Mouse (Mus musculus) hindbrain, embryonic 10.5 days (tissue): ENCODE measurements around the gene Tmem131. TPM values are rescaled to one million over a fixed set of nuclear protein-coding genes. Genes with fewer than 3 reads are reported as not detected.

Source experiments
- DNase-seq: peaks from one replicate; pipeline ENCODE4 v3.0.0-alpha.2; 2017; ENCODE audit warnings: low spot score
- H3K27ac ChIP-seq: fragments of 300-500 bp; sonication (generic); 2 replicates; pipeline ENCODE4 v1.5.1; 2016; ENCODE audit warnings: mild to moderate bottlenecking, moderate library complexity
- H3K27me3 ChIP-seq: fragments of 300-500 bp; sonication (generic); 2 replicates; pipeline ENCODE4 v1.6.1; 2016; ENCODE audit warnings: mild to moderate bottlenecking; ENCODE audit not compliant: poor library complexity, insufficient read depth, severe bottlenecking
- H3K36me3 ChIP-seq: fragments of 300-500 bp; sonication (generic); 2 replicates; pipeline ENCODE4 v1.6.1; 2016; ENCODE audit warnings: mild to moderate bottlenecking, moderate library complexity
- H3K4me1 ChIP-seq: fragments of 300-500 bp; sonication (generic); replicated peaks from 2 replicates; pipeline ENCODE4 v1.6.1; 2016; ENCODE audit warnings: mild to moderate bottlenecking
- H3K4me3 ChIP-seq: fragments of 300-500 bp; sonication (generic); 2 replicates; pipeline ENCODE4 v1.5.1; 2016; ENCODE audit warnings: mild to moderate bottlenecking, moderate library complexity
- H3K9me3 ChIP-seq: fragments of 300-500 bp; sonication (generic); 2 replicates; pipeline ENCODE4 v1.6.1; 2016; ENCODE audit warnings: mild to moderate bottlenecking, moderate library complexity
- WGBS: fragments of 180-500 bp; shearing (Covaris S2); methylation state at CpG from one replicate; pipeline ENCODE4 v1.1.7; 2016; 5-methylcytosine and 5-hydroxymethylcytosine counted together
- polyA plus RNA-seq: library from polyadenylated mRNA; unstranded; fragments of >200 nt; fragmentation: Nextera tagmentation; extraction: Ambion mirVana; gene quantifications from 2 replicates; pipeline ENCODE4 v1.2.1, GENCODE M21; 2016

The Tmem131 gene
- polyA plus RNA-seq, 1 experiment from 2014 or later: 12.7 TPM

GRCm38 (mm10) chr1:36886489-36886888 is 57.0 kb downstream of the Tmem131 start:
- Histone ChIP-seq H3K9me3 (no peaks in the 10 kb centered on the region), H3K27ac (no peak overlapping the region), H3K4me1 (peaks cover 17% of the 10 kb centered on the region), H3K36me3 (peaks cover 21% of the 10 kb centered on the region; the same call in 1 of the 2 replicates), H3K4me3 (no peak overlapping the region), H3K27me3 (no peaks in the 10 kb centered on the region)
- DNase-seq: no peak
- 74% methylated on average over 4 of the region's 4 CpGs for WGBS

- no peak overlapping the region for H3K4me3 ChIP-seq
- H3K27ac ChIP-seq: no peak overlapping the region
- peaks cover 38% of the 10 kb centered on the region for H3K36me3 ChIP-seq
- H3K4me1 ChIP-seq: peaks cover 20% of the 10 kb centered on the region
- no peak for DNase-seq
- WGBS: 68% methylated on average over 3 of the region's 3 CpGs
- H3K27me3 ChIP-seq: no peaks in the 10 kb centered on the region
- H3K9me3 ChIP-seq: no peaks in the 10 kb centered on the region
Observed at GRCm38 (mm10) chr1:36884536-36884935, 58.9 kb downstream of the Tmem131 start.

- Histone ChIP-seq H3K4me1 (peaks cover 20% of the 10 kb centered on the region), H3K4me3 (no peak overlapping the region), H3K36me3 (peaks cover 38% of the 10 kb centered on the region), H3K9me3 (no peaks in the 10 kb centered on the region), H3K27me3 (no peaks in the 10 kb centered on the region), H3K27ac (no peak overlapping the region)
- WGBS: 71% methylated on average over 2 of the region's 2 CpGs
- no peak for DNase-seq
Observed at GRCm38 (mm10) chr1:36883805-36884204, 59.7 kb downstream of the Tmem131 start.

GRCm38 (mm10) chr1:36879154-36879553 is 64.3 kb downstream of the Tmem131 start:
- no peaks in the 10 kb centered on the region for H3K9me3 ChIP-seq

GRCm38 (mm10) chr1:36877126-36877525 is 66.3 kb downstream of the Tmem131 start:
- H3K9me3 ChIP-seq: no peaks in the 10 kb centered on the region
- DNase-seq: no peak
- H3K4me1 ChIP-seq: peaks cover 15% of the 10 kb centered on the region
- no peak overlapping the region for H3K4me3 ChIP-seq
- H3K27ac ChIP-seq: no peak overlapping the region
- WGBS: 94% methylated on average over 1 of the region's 1 CpGs
- H3K36me3 ChIP-seq: peaks cover 32% of the 10 kb centered on the region
- H3K27me3 ChIP-seq: no peaks in the 10 kb centered on the region

More at GRCm38 (mm10) chr1:36879154-36879553, 64.3 kb downstream of the Tmem131 start:
- Histone ChIP-seq H3K4me3 (no peak overlapping the region), H3K27ac (no peak overlapping the region), H3K4me1 (peaks cover 21% of the 10 kb centered on the region), H3K27me3 (no peaks in the 10 kb centered on the region), H3K36me3 (peaks cover 32% of the 10 kb centered on the region)
- DNase-seq: no peak
- WGBS: 89% methylated on average over 1 of the region's 1 CpGs

DNA sequence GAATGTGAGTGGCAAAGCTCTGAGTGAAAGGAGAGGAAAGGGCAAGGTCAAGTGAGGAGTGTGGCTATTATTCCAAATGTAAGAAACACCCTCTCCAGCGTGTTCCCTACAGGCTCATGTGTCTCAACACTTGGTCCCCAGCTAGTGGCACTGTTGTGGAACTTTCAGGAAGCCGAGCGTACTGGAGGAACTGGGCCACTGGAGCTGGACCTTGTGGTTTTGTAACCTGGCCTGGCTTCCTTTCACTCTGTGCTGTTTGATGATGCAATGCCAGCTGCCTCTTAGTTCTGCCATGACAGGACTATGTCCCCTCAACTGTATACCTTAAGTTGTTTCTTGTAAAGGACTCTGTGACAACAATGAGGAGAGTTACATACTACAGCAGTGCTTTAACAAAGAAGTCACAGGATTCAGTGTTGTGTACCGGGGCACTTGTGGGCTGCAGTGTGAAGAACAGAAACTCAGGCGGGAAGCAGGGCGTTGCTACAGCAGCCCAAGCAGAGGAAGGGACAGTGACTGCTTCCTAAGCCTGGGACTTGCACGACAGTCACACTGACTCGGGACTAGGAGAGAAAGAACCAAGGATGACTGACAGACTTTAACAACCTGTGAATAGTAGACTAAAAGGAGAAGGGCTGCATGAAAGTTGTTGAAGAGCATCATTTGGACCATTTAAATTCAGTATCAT is 68.4 kb downstream of the Tmem131 start:
- Histone ChIP-seq H3K36me3 (peaks cover 35% of the 10 kb centered on the region), H3K27me3 (no peaks in the 10 kb centered on the region), H3K27ac (0 out of 2 replicates have a peak overlapping the region, but pooled peaks have one; percentile 40), H3K4me3 (no peak overlapping the region), H3K4me1 (peaks cover 15% of the 10 kb centered on the region), H3K9me3 (no peaks in the 10 kb centered on the region)
- 80% methylated on average over 8 of the region's 8 CpGs for WGBS
- no peak for DNase-seq

DNA sequence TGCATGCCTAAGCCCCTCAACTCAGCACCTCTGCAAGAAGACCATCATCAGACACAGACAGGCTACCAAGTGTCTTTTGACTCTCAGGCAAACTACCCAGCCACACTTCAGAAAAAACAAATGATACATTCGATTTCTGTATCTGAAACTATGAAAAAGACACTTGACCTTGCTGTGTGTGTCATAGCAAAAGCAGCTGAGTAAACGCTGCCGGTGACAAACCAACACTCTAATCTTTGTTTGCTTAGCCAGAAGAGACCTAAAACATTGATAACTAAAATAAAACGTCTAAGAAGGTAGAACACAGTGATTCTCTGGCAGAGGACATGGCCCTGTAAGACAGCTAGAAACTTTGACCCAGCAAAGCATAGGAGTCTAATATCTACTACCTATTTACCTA is 72.2 kb downstream of the Tmem131 start:
- peaks cover 42% of the 10 kb centered on the region for H3K36me3 ChIP-seq
- DNase-seq: no peak
- 73% methylated on average over 4 of the region's 4 CpGs for WGBS
- no peaks in the 10 kb centered on the region for H3K27me3 ChIP-seq
- H3K4me3 ChIP-seq: no peak overlapping the region
- H3K27ac ChIP-seq: no peak overlapping the region
- H3K9me3 ChIP-seq: no peaks in the 10 kb centered on the region
- H3K4me1 ChIP-seq: peaks cover 12% of the 10 kb centered on the region

DNA sequence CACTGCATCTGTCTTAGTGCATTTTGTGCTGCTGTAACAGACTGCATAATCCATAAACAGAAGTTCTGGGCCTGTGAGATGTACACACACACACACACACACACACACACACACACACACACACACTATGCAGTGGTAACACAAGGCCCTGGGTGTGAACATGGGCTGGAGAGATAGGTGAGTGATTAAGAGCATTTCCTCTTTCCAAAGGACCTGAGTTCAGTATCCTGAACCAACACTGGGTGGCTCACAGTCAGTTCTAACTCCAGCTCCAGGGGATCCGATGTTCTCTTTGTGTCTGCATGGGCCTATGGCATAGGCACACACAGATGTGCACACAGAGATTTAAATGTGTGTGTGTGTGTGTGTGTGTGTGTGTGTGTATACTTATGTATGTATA is 72.9 kb downstream of the Tmem131 start:
- Histone ChIP-seq H3K27ac (no peak overlapping the region), H3K9me3 (no peaks in the 10 kb centered on the region), H3K4me1 (peaks cover 10% of the 10 kb centered on the region), H3K36me3 (peaks cover 41% of the 10 kb centered on the region), H3K27me3 (no peaks in the 10 kb centered on the region), H3K4me3 (no peak overlapping the region)
- WGBS: 94% methylated on average over 1 of the region's 1 CpGs
- no peak for DNase-seq

GRCm38 (mm10) chr1:36864757-36865156 is 78.7 kb downstream of the Tmem131 start:
- peaks cover 6% of the 10 kb centered on the region; the same call in 1 of the 2 replicates for H3K4me1 ChIP-seq
- 82% methylated on average over 3 of the region's 3 CpGs for WGBS
- H3K36me3 ChIP-seq: peaks cover 16% of the 10 kb centered on the region
- H3K4me3 ChIP-seq: no peak overlapping the region
- H3K27ac ChIP-seq: no peak overlapping the region
- DNase-seq: no peak
- H3K9me3 ChIP-seq: no peaks in the 10 kb centered on the region
- H3K27me3 ChIP-seq: no peaks in the 10 kb centered on the region

- Histone ChIP-seq H3K27me3 (no peaks in the 10 kb centered on the region), H3K9me3 (no peaks in the 10 kb centered on the region), H3K36me3 (no peaks in the 10 kb centered on the region), H3K4me1 (peaks cover 6% of the 10 kb centered on the region; the same call in 1 of the 2 replicates), H3K27ac (peak overlapping the region; percentile 35; the same call in 1 of the 2 replicates), H3K4me3 (no peak overlapping the region)
- WGBS: 80% methylated on average over 2 of the region's 2 CpGs
- no peak for DNase-seq
Observed at GRCm38 (mm10) chr1:36861775-36862174, 81.7 kb downstream of the Tmem131 start.

- Histone ChIP-seq H3K27ac (no peak overlapping the region), H3K4me1 (peaks cover 6% of the 10 kb centered on the region; the same call in 1 of the 2 replicates), H3K27me3 (no peaks in the 10 kb centered on the region), H3K36me3 (no peaks in the 10 kb centered on the region), H3K4me3 (no peak overlapping the region), H3K9me3 (no peaks in the 10 kb centered on the region)
- no peak for DNase-seq
- 44% methylated on average over 1 of the region's 1 CpGs for WGBS
Observed at GRCm38 (mm10) chr1:36860876-36861275, 82.6 kb downstream of the Tmem131 start.

GRCm38 (mm10) chr1:36860431-36860849 is 83.0 kb downstream of the Tmem131 start:
- Histone ChIP-seq H3K4me1 (peaks cover 6% of the 10 kb centered on the region; the same call in 1 of the 2 replicates), H3K27me3 (no peaks in the 10 kb centered on the region), H3K27ac (no peak overlapping the region), H3K4me3 (no peak overlapping the region), H3K9me3 (no peaks in the 10 kb centered on the region), H3K36me3 (no peaks in the 10 kb centered on the region)
- WGBS: 70% methylated on average over 4 of the region's 4 CpGs
- no peak for DNase-seq

GRCm38 (mm10) chr1:36857081-36857480 is 86.4 kb downstream of the Tmem131 start:
- WGBS: over 99% methylated on average over 6 of the region's 6 CpGs
- peaks cover 9% of the 10 kb centered on the region; the same call in 1 of the 2 replicates for H3K4me1 ChIP-seq
- DNase-seq: no peak
- H3K36me3 ChIP-seq: peaks cover 10% of the 10 kb centered on the region
- no peaks in the 10 kb centered on the region for H3K9me3 ChIP-seq
- no peak overlapping the region for H3K27ac ChIP-seq
- no peak overlapping the region for H3K4me3 ChIP-seq
- H3K27me3 ChIP-seq: no peaks in the 10 kb centered on the region
